Mouse (Mus musculus) forebrain, embryonic 10.5 days (tissue): ENCODE data around the gene Cenpb. TPM values are rescaled to one million over a fixed set of nuclear protein-coding genes. Genes with fewer than 3 reads are reported as not detected.

ENCODE experiments used
- DNase-seq: peaks from one replicate; pipeline ENCODE4 v3.0.0-alpha.2; 2017; ENCODE audit warnings: low spot score; ENCODE audit errors: extremely low spot score
- H3K27ac ChIP-seq: fragments of 300-500 bp; sonication (generic); 2 replicates; pipeline ENCODE4 v1.5.1; 2016; ENCODE audit warnings: mild to moderate bottlenecking
- H3K27me3 ChIP-seq: fragments of 300-500 bp; sonication (generic); 2 replicates; pipeline ENCODE4 v1.6.1; 2016; ENCODE audit warnings: mild to moderate bottlenecking; ENCODE audit not compliant: poor library complexity, severe bottlenecking
- H3K36me3 ChIP-seq: fragments of 300-500 bp; sonication (generic); replicated peaks from 2 replicates; pipeline ENCODE4 v1.6.1; 2016; ENCODE audit warnings: mild to moderate bottlenecking, moderate library complexity
- H3K4me1 ChIP-seq: fragments of 300-500 bp; sonication (generic); 2 replicates; pipeline ENCODE4 v1.6.1; 2016
- H3K4me3 ChIP-seq: fragments of 300-500 bp; sonication (generic); 2 replicates; pipeline ENCODE4 v1.5.1; 2016; ENCODE audit warnings: mild to moderate bottlenecking, moderate library complexity
- H3K9me3 ChIP-seq: fragments of 300-500 bp; sonication (generic); 2 replicates; pipeline ENCODE4 v1.6.1; 2016; ENCODE audit warnings: mild to moderate bottlenecking, moderate library complexity
- WGBS: fragments of 180-500 bp; shearing (Covaris S2); methylation state at CpG from one replicate; pipeline ENCODE4 v1.1.7; 2016; 5-methylcytosine and 5-hydroxymethylcytosine counted together
- polyA plus RNA-seq: library from polyadenylated mRNA; unstranded; fragments of >200 nt; fragmentation: Nextera tagmentation; extraction: Ambion mirVana; gene quantifications from 2 replicates; pipeline ENCODE4 v1.2.1, GENCODE M21; 2016

The Cenpb gene
- polyA plus RNA-seq, 1 experiment from 2014 or later: 10.0 TPM

DNA sequence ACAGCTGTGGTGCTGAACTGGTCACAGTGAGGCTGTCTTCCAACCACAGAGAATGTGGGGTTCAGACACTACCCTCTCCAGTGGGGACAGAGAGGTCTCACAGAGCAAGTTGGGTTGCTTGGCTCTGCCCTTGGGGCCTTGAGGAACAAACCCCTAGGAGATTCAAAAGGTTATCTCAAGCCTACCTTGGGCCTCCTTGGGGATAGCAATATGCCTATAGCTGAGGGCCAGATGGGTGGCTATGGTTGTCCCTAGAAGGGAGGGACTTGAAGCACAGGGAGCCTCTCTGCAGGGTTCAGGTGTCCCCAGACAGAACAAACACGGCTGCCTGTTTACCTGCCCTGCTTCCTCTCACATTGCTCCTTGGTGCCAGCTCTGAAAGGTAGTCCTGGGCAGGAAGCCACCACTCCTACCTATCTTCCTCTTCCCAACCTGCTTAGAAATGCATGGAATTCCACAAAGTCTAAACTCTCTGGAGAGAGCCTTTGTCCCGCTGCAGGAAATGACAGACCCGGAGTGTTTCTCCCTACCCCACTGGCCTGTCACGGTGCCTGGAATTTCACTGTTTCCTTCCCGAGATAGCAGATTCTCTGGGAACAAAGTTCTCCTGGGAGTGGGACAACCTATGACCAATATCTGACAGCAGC is 39.9 kb downstream of the Cenpb start:
- 78% methylated on average over 5 of the region's 5 CpGs for WGBS
- peaks cover 47% of the 10 kb centered on the region for H3K4me1 ChIP-seq
- H3K27ac ChIP-seq: 0 out of 2 replicates have a peak overlapping the region, but pooled peaks have one; percentile 41
- no peaks in the 10 kb centered on the region for H3K27me3 ChIP-seq
- no peak for DNase-seq
- no peaks in the 10 kb centered on the region for H3K9me3 ChIP-seq
- H3K36me3 ChIP-seq: peaks cover 47% of the 10 kb centered on the region
- H3K4me3 ChIP-seq: no peak overlapping the region

DNA sequence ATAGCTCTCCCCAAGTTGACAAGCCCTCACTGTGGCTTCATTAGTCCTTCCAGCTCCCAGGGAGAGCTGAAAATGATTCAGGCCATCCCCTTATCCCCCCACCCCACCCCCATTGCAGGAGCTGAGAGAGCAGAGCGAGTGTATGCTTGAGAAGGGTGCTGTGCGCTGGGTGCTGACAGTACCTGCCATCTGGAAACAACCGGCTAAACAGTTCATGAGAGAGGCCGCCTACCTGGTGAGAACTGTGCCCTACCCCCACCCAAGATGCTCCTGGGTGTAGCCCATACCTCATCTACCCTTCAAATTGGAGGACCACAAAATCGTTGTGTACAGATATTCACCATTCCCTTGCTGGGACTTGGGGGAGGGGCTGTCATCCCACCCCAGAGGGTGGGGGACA is 40.6 kb downstream of the Cenpb start:
- Histone ChIP-seq H3K9me3 (no peaks in the 10 kb centered on the region), H3K36me3 (peaks cover 40% of the 10 kb centered on the region), H3K27ac (no peak overlapping the region), H3K4me1 (peaks cover 53% of the 10 kb centered on the region), H3K4me3 (no peak overlapping the region), H3K27me3 (no peaks in the 10 kb centered on the region)
- WGBS: 94% methylated on average over 5 of the region's 5 CpGs
- DNase-seq: no peak

DNA sequence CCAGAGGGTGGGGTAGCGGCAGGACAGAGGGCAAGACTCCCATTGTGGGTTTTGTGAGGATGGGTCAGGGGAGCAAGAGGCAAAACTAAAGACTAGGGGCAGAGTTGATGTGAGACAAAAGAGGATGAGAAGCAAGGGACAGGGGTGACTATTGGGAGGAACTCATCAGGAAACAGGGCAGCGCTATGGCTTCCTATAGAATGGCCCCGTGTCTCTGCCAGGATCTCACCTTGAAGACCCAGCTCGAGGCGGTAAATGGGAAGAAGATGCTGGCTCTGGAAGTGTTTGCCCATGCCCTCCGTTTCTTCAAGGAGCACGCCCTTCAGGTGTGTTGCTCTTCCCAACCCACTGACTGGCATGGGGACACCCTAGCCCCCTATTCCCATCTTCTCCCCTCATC is 41.1 kb downstream of the Cenpb start:
- peaks cover 36% of the 10 kb centered on the region for H3K36me3 ChIP-seq
- no peaks in the 10 kb centered on the region for H3K27me3 ChIP-seq
- no peak overlapping the region for H3K27ac ChIP-seq
- no peak for DNase-seq
- 96% methylated on average over 7 of the region's 7 CpGs for WGBS
- H3K4me3 ChIP-seq: no peak overlapping the region
- H3K9me3 ChIP-seq: no peaks in the 10 kb centered on the region
- H3K4me1 ChIP-seq: peaks cover 58% of the 10 kb centered on the region

DNA sequence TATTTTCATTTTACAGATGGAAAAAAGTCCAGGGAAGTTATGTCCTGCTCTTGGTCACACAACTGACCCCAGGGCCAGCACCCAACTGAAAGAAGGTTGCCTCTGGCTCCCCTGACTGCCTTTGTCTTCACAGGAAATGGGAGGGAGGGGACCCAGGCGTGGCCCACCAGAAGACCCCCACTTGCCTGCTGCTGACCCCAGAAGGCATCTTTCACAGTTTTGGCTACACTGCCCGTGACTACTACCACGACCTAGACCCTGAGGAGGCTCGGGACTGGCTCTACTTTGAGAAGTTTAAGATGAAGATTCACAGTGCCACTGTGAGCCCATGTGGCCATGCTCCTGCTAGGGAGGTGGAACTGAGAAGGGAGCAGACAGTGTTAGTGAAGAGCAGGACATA is 41.6 kb downstream of the Cenpb start:
- DNase-seq: no peak
- 88% methylated on average over 4 of the region's 4 CpGs for WGBS
- Histone ChIP-seq H3K36me3 (peaks cover 31% of the 10 kb centered on the region), H3K27me3 (no peaks in the 10 kb centered on the region), H3K9me3 (no peaks in the 10 kb centered on the region), H3K27ac (no peak overlapping the region), H3K4me1 (peaks cover 57% of the 10 kb centered on the region), H3K4me3 (no peak overlapping the region)

DNA sequence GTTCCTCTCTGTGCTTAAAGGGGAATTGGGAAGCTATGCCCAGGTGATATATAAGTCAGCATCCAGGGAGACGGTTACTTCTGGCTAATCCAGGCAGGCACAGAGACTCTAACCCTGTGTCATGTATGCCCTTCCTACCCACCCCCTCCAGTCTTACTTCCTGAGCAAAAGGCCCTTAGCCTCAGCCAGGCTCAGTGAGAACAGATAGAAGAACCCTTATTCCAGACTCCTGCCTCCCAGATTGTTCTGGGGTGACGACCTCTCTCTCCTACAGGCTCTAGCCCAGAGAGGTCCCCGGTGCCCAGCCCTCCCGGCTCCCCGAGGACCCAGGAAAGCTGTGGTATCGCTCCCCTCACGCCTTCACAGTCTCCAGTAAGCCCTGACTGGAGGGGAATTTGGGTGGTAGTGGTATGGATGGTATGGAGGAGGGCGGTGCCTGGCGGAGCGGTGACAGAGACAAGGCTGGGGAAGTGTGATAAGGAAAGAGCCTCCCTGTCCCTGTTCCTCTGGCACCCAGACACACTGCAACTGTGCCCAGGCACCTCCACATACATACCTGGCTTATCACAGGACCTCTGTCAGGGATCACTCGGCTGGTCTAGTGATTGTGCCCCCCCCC is 44.2 kb downstream of the Cenpb start:
- WGBS: 73% methylated on average over 11 of the region's 11 CpGs
- Histone ChIP-seq H3K4me1 (peaks cover 39% of the 10 kb centered on the region), H3K9me3 (no peaks in the 10 kb centered on the region), H3K4me3 (no peak overlapping the region), H3K27ac (peak overlapping the region; percentile 66), H3K36me3 (peaks cover 23% of the 10 kb centered on the region; the same call in 1 of the 2 replicates), H3K27me3 (no peaks in the 10 kb centered on the region)
- DNase-seq: no peak

DNA sequence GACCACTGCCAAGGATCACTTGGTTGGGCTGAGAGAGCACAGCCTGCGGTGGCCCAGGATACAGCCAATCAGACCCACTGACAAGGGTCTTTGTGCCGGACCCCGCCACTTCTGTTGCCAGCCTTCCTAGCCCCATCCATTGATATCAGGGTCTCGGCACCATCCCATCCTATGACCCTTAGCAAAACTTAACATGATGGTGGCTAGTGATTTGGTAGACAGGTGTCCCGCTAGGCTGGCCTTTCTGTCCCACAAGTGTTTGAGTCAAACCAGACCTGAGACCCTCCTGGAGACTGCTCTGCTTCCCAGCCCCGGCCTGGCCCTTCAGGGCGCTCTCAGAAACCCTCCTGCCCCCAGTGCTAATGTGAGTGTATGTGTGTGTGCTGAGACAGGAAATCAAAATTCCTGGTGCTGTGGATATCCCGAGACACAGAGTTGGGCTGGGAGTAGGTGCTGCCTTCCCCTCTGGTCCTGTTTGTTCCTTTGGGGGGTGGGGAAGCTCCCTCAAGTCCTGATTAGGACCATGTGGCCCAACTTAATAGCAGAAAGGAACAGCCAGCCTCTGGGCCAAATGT is 45.0 kb downstream of the Cenpb start:
- peak overlapping the region; percentile 66 for H3K27ac ChIP-seq
- H3K36me3 ChIP-seq: peaks cover 23% of the 10 kb centered on the region; the same call in 1 of the 2 replicates
- no peak for DNase-seq
- H3K4me1 ChIP-seq: peaks cover 33% of the 10 kb centered on the region
- H3K9me3 ChIP-seq: no peaks in the 10 kb centered on the region
- H3K27me3 ChIP-seq: no peaks in the 10 kb centered on the region
- H3K4me3 ChIP-seq: no peak overlapping the region
- 79% methylated on average over 8 of the region's 8 CpGs for WGBS

DNA sequence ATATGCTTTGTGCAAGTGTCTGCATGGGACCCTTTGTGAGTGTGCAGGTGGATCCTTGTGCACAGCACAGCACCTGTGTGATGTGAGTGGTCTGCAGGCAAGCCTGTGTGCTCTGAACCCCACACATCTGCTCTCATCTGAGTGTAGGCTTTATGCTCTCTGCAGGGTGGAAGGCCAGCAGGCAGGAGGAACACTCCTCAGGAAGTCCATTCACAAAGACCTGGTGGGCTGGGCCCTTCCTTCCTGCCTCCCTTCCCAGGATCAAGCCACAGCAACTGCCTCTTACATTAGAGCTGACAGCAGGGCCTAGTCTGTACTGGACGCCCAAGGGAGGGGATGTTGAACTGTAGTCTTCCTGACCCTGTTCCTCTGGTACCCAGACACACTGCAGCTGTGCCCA is 45.5 kb downstream of the Cenpb start:
- Histone ChIP-seq H3K9me3 (no peaks in the 10 kb centered on the region), H3K4me1 (peaks cover 36% of the 10 kb centered on the region), H3K4me3 (no peak overlapping the region), H3K27me3 (no peaks in the 10 kb centered on the region), H3K36me3 (peaks cover 20% of the 10 kb centered on the region; the same call in 1 of the 2 replicates), H3K27ac (peak overlapping the region; percentile 8; the same call in 1 of the 2 replicates)
- DNase-seq: no peak
- WGBS: 55% methylated on average over 1 of the region's 1 CpGs

DNA sequence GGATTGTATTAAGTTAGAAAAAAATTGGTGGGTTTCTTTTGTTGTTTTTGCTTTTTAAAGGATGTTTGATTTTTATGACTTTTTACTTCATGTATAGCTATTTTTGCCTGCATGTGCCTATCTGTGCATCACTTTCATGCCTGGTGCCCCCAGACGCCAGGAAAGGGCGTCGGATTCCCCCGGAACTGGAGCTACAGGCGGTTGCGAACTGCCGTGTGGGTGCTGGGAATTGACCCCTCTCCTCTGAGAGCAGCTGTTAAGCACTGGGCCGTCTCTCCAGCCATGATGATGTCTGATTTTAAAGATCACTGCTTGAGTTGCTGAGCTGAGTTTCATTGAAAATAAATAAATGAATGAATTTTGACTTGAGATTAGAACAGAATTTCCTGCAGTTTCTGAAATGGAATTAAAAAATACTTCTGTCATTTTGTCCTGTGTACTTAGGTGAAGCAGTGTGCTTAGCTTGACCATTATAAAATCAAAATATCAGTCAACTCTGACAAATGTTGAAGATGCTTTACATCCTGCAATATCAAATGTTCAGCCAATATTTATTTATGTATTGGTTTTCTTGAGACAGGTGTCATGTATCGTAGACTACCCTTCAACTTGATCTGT is 46.8 kb downstream of the Cenpb start, which contains the start of gene Gm11037:
Gene Gm11037, plus strand, starts transcription at position 568 of the 618 bp plus-strand sequence.
- H3K4me1 ChIP-seq: peaks cover 41% of the 10 kb centered on the region
- no peak for DNase-seq
- H3K27ac ChIP-seq: no peak within 1 kb of the TSS
- peaks cover 9% of the 10 kb centered on the region; the same call in 1 of the 2 replicates for H3K36me3 ChIP-seq
- 89% methylated on average over 9 of the region's 9 CpGs for WGBS
- H3K4me3 ChIP-seq: no peak within 1 kb of the TSS
- H3K9me3 ChIP-seq: no peaks in the 10 kb centered on the region
- 0 out of 2 replicates have a peak, but pooled peaks cover 6% of the 10 kb centered on the region for H3K27me3 ChIP-seq

DNA sequence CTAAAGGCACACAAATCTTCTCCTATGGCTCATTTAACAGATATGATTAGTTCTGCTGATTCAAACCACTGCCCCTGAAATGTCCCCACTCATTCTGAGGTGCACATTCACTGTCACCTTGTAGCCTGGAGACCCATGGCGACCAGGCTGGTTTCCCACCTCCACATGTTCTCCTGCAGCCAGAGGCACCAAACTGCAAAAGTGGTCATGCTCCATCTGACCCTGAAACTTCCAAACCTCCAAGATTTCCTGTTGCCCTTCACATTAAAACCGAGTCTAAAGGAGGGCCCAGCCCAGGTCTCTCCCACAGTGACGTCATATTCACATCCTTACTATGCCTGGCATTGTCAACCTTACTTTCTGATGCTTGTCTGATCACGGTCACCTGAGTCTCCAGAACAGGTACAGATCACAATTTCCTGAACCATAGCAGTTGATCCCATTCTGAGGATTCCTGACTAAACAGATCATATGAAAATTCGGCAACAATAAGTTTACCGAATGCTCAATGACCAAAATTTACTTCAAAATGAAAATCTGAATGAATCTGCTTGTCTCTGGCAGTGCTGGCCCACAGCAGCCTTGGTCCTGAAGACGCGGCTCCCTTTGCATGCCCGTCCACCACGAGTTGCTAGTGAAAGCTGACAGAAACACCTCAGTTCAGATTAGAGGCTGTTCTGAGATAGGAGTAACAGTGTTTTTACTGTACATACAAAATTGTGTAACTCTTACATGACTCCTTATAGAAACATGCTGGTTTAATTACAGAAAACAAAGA is 47.6 kb downstream of the Cenpb start:
- DNase-seq: no peak
- H3K4me3 ChIP-seq: no peak overlapping the region
- H3K27ac ChIP-seq: no peak overlapping the region
- WGBS: 88% methylated on average over 10 of the region's 10 CpGs
- 0 out of 2 replicates have a peak, but pooled peaks cover 3% of the 10 kb centered on the region for H3K36me3 ChIP-seq
- 0 out of 2 replicates have a peak, but pooled peaks cover 7% of the 10 kb centered on the region for H3K27me3 ChIP-seq
- H3K4me1 ChIP-seq: peaks cover 44% of the 10 kb centered on the region
- H3K9me3 ChIP-seq: no peaks in the 10 kb centered on the region

DNA sequence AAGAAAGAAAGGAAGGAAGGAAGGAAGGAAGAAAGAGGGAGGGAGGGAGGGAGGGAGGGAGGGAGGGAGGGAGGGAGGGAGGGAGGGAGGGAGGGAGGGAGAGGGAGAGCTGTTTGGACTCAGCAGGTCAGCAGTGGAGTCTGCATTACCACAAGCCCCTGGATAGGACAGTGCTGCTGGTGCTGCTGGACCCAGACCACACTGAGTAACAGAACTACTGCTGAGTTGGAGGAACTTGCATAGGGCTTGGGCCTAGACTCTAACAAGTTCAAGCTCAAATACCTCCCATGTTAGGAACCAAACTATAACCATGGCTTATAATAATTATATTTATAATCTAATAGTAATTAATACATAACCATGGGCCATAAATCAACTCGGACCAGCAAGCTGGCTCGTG is 49.0 kb downstream of the Cenpb start:
- no peaks in the 10 kb centered on the region for H3K9me3 ChIP-seq
- H3K27ac ChIP-seq: no peak overlapping the region
- H3K4me1 ChIP-seq: peaks cover 51% of the 10 kb centered on the region
- H3K4me3 ChIP-seq: no peak overlapping the region
- 0 out of 2 replicates have a peak, but pooled peaks cover 3% of the 10 kb centered on the region for H3K36me3 ChIP-seq
- H3K27me3 ChIP-seq: peaks cover 18% of the 10 kb centered on the region
- no peak for DNase-seq
- 86% methylated on average over 2 of the region's 2 CpGs for WGBS

DNA sequence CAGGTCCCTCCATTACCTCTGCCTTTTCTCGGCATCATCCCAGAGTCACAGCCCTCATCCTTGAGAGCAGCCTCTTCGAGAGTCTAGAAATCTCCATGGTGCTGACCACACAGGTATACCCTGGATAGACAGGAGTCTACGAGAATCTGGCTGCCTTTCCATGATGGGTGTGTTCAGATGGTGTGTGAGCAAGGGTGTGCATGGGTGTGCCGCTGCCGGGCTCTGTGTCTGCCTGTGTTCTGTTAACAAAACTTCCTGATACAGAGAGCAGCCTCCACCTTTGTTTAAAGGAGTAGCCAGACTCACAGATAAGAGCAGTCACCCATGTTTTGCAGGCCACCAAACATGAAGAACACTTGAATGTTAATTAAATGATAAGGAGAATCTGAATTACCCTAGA is 50.0 kb downstream of the Cenpb start:
- peaks cover 28% of the 10 kb centered on the region for H3K27me3 ChIP-seq
- DNase-seq: no peak
- H3K36me3 ChIP-seq: 0 out of 2 replicates have a peak, but pooled peaks cover 3% of the 10 kb centered on the region
- H3K9me3 ChIP-seq: no peaks in the 10 kb centered on the region
- H3K27ac ChIP-seq: no peak overlapping the region
- H3K4me3 ChIP-seq: no peak overlapping the region
- 80% methylated on average over 5 of the region's 5 CpGs for WGBS
- H3K4me1 ChIP-seq: peaks cover 46% of the 10 kb centered on the region

DNA sequence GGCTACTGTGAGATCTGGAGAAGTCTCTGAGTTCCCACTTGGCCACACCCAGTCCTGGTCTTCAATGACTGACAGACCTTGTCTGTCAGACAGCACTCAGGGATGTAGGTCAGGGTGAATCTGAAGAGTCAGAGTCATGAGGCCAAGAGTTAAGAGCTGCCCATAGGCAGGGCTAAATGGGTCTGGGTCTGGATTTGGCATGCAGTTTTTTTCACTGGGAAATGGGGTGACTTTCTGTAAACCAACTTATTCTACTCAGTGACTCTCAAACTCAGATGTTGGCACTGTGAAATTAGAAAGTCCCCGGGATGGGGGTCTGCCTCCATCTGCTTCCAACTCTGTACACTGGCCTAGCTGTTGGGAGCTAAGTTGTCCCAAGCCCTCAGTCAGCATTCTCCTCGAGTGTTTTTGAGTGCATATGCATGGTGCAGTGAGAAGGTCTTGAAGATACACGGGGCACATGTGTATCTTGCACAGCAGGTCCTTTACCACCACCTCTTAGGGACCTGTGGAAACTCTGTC is 51.2 kb downstream of the Cenpb start:
- H3K27me3 ChIP-seq: peaks cover 28% of the 10 kb centered on the region
- DNase-seq: no peak
- H3K4me3 ChIP-seq: peak overlapping the region; percentile 65; the same call in 1 of the 2 replicates
- WGBS: 80% methylated on average over 3 of the region's 3 CpGs
- H3K4me1 ChIP-seq: peaks cover 37% of the 10 kb centered on the region
- peak overlapping the region; percentile 91; the same call in 1 of the 2 replicates for H3K27ac ChIP-seq
- H3K9me3 ChIP-seq: no peaks in the 10 kb centered on the region
- H3K36me3 ChIP-seq: 0 out of 2 replicates have a peak, but pooled peaks cover 3% of the 10 kb centered on the region
